Mouse (Mus musculus): Measurements from ENCODE around the gene Xpo4. TPM values are rescaled to one million over a fixed set of nuclear protein-coding genes. Genes with fewer than 3 reads are reported as not detected.

The Xpo4 gene
- polyA plus RNA-seq (2014; fragmentation: Nextera tagmentation; extraction: Ambion mirVana) = 18.6 and 19.0 TPM in 2 replicates

- peak; percentile 93 for ATAC-seq (ENCODE audit: insufficient number of reproducible peaks, insufficient read depth, low FRiP score, low read depth)
- no peaks in the 10 kb centered on the region for H3K36me3 ChIP-seq (ENCODE audit: control insufficient read depth, insufficient read depth, low read length)
- peak within 1 kb of the TSS; percentile 75 to 96 for H3K4me3 ChIP-seq (ENCODE audit: control insufficient read depth in 1 of 2, insufficient read depth in 1 of 2, low read depth in 1 of 2, low read length in 2 of 2)
- peak within 1 kb of the TSS; percentile 96 for H3K9ac ChIP-seq (ENCODE audit: low read length)
- no peaks in the 10 kb centered on the region for H3K9me3 ChIP-seq (ENCODE audit: control insufficient read depth, low read length)
- no peaks in the 10 kb centered on the region for H3K27me3 ChIP-seq (ENCODE audit: control insufficient read depth, insufficient read depth, low read length)
- under 1% methylated on average over 79 of the region's 80 CpGs for whole genome bisulfite sequencing
- H3K4me2 ChIP-seq (ENCODE audit: low read length) = peak within 1 kb of the TSS; percentile 92
- peaks cover 0 to 12% of the 10 kb centered on the region in 2 experiments; a peak in 2 of 4 replicates for H3K4me1 ChIP-seq (ENCODE audit: control insufficient read depth in 2 of 2, insufficient read depth in 2 of 2, low read length in 2 of 2)
- peak within 1 kb of the TSS; percentile 88 to 90 for H3K27ac ChIP-seq (replicated peaks in 1 of 2; ENCODE audit: control insufficient read depth in 1 of 2, insufficient read depth in 1 of 2, low read depth in 2 of 2, low read length in 2 of 2)
Observed at GRCm38 (mm10) chr14:57664822-57665627, at the start of gene Xpo4. TSS of gene Xpo4 (minus strand) at chr14:57665430.

DNA sequence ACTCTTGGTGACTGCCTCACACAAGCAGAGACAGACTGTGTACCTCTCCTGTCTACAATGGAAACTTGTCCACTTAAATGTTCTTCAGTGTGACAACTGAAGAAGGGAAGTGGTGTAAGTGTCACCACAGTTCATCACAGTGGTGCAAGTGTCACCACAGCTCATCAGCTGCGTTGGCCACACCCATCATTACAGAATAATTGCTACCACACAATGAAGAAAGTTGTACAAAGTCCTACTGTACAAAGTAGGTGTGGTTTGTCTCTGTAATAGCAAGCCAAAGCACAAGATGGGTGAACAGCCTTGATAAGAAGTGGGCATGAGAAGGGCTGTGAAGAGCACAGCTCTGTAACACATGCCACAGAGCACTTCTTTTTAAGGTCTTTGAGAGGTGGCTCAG lies 47.7 kb upstream of the Xpo4 start:
- Histone ChIP-seq H3K4me3 (ENCODE audit: control insufficient read depth in 1 of 2, insufficient read depth in 1 of 2, low read depth in 1 of 2, low read length in 2 of 2) (no peak overlapping the region), H3K27ac (replicated peaks in 1 of 2; ENCODE audit: control insufficient read depth in 1 of 2, insufficient read depth in 1 of 2, low read depth in 2 of 2, low read length in 2 of 2) (no peak overlapping the region), H3K27me3 (ENCODE audit: control insufficient read depth, insufficient read depth, low read length) (no peaks in the 10 kb centered on the region), H3K9ac (ENCODE audit: low read length) (no peak overlapping the region), H3K4me1 (ENCODE audit: control insufficient read depth in 2 of 2, insufficient read depth in 2 of 2, low read length in 2 of 2) (peaks cover 10 to 25% of the 10 kb centered on the region in 2 experiments), H3K9me3 (ENCODE audit: control insufficient read depth, low read length) (no peaks in the 10 kb centered on the region), H3K36me3 (ENCODE audit: control insufficient read depth, insufficient read depth, low read length) (peaks cover 13% of the 10 kb centered on the region), H3K4me2 (ENCODE audit: low read length) (no peak overlapping the region)
- 82% methylated on average over 1 of the region's 1 CpGs for WGBS
- ATAC-seq (ENCODE audit: insufficient number of reproducible peaks, insufficient read depth, low FRiP score, low read depth) = no peak

DNA sequence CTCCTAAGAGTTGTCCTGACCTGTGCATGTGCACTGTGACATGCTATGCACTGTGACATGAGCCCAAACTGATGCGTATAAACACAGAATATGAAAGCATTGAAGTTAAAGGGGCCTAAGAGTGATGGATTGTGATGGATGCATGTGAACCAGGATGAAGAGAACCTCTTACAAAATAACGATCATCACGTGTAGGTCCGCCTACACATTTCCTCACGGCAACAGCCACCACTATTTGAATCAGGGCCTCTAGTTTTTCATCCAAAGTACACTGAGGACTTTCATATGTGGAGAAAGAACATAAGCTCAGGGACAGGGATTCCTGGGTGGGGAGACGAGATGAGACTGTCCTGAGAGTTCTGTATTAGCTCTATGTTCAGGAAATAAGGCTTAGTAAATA lies 45.8 kb upstream of the Xpo4 start:
- no peak overlapping the region for H3K27ac ChIP-seq (replicated peaks in 1 of 2; ENCODE audit: control insufficient read depth in 1 of 2, insufficient read depth in 1 of 2, low read depth in 2 of 2, low read length in 2 of 2)
- no peak overlapping the region for H3K4me2 ChIP-seq (ENCODE audit: low read length)
- no peak overlapping the region for H3K4me3 ChIP-seq (ENCODE audit: control insufficient read depth in 1 of 2, insufficient read depth in 1 of 2, low read depth in 1 of 2, low read length in 2 of 2)
- H3K9me3 ChIP-seq (ENCODE audit: control insufficient read depth, low read length) = no peaks in the 10 kb centered on the region
- no peak overlapping the region for H3K9ac ChIP-seq (ENCODE audit: low read length)
- peaks cover 13 to 25% of the 10 kb centered on the region in 2 experiments for H3K4me1 ChIP-seq (ENCODE audit: control insufficient read depth in 2 of 2, insufficient read depth in 2 of 2, low read length in 2 of 2)
- WGBS = 87% methylated on average over 6 of the region's 6 CpGs
- no peak for ATAC-seq (ENCODE audit: insufficient number of reproducible peaks, insufficient read depth, low FRiP score, low read depth)
- peaks cover 11% of the 10 kb centered on the region for H3K36me3 ChIP-seq (ENCODE audit: control insufficient read depth, insufficient read depth, low read length)
- H3K27me3 ChIP-seq (ENCODE audit: control insufficient read depth, insufficient read depth, low read length) = no peaks in the 10 kb centered on the region

DNA sequence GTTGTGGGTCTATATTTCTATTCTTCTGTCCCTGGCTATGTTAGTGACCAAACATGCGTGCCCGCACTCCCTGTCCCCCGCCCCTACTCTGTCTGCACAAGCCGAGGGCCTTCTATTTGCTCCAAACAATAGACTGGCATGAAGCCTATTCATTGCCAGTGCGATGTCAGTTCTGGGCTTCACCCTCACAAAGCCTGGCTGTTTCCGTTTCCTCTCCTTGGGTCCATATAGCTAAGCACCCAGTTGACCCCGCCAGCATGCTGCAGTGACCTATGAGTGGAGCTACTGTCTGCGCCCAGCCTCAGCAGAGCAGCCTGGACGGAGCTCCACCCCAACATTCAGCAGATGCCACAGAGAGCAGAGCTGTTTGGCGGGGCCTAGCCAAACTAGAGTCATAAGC lies 43.9 kb upstream of the Xpo4 start:
- Histone ChIP-seq H3K36me3 (ENCODE audit: control insufficient read depth, insufficient read depth, low read length) (peaks cover 23% of the 10 kb centered on the region), H3K4me2 (ENCODE audit: low read length) (peak overlapping the region; percentile 46), H3K9me3 (ENCODE audit: control insufficient read depth, low read length) (no peaks in the 10 kb centered on the region), H3K27me3 (ENCODE audit: control insufficient read depth, insufficient read depth, low read length) (no peaks in the 10 kb centered on the region), H3K4me1 (ENCODE audit: control insufficient read depth in 2 of 2, insufficient read depth in 2 of 2, low read length in 2 of 2) (peaks cover 13 to 25% of the 10 kb centered on the region in 2 experiments), H3K4me3 (ENCODE audit: control insufficient read depth in 1 of 2, insufficient read depth in 1 of 2, low read depth in 1 of 2, low read length in 2 of 2) (no peak overlapping the region), H3K27ac (replicated peaks in 1 of 2; ENCODE audit: control insufficient read depth in 1 of 2, insufficient read depth in 1 of 2, low read depth in 2 of 2, low read length in 2 of 2) (peak overlapping the region; percentile 33 to 57; a peak in 3 of 4 replicates), H3K9ac (ENCODE audit: low read length) (peak overlapping the region; percentile 2; the same call in 1 of the 2 replicates)
- ATAC-seq (ENCODE audit: insufficient number of reproducible peaks, insufficient read depth, low FRiP score, low read depth) = no peak
- 42% methylated on average over 10 of the region's 10 CpGs for WGBS

GRCm38 (mm10) chr14:57708580-57708979 lies 43.4 kb upstream of the Xpo4 start:
- Histone ChIP-seq H3K27ac (replicated peaks in 1 of 2; ENCODE audit: control insufficient read depth in 1 of 2, insufficient read depth in 1 of 2, low read depth in 2 of 2, low read length in 2 of 2) (peak overlapping the region; percentile 11 to 57; a peak in 2 of 4 replicates), H3K9ac (ENCODE audit: low read length) (no peak overlapping the region)
- ATAC-seq (ENCODE audit: insufficient number of reproducible peaks, insufficient read depth, low FRiP score, low read depth) = no peak

GRCm38 (mm10) chr14:57707100-57707893 lies 42.1 kb upstream of the Xpo4 start:
- no peak overlapping the region for H3K4me2 ChIP-seq (ENCODE audit: low read length)
- ATAC-seq (ENCODE audit: insufficient number of reproducible peaks, insufficient read depth, low FRiP score, low read depth) = no peak
- no peaks in the 10 kb centered on the region for H3K27me3 ChIP-seq (ENCODE audit: control insufficient read depth, insufficient read depth, low read length)
- 63% methylated on average over 18 of the region's 18 CpGs for WGBS
- peaks cover 40% of the 10 kb centered on the region for H3K36me3 ChIP-seq (ENCODE audit: control insufficient read depth, insufficient read depth, low read length)
- H3K4me1 ChIP-seq (ENCODE audit: control insufficient read depth in 2 of 2, insufficient read depth in 2 of 2, low read length in 2 of 2) = peaks cover 13 to 25% of the 10 kb centered on the region in 2 experiments
- H3K9ac ChIP-seq (ENCODE audit: low read length) = peak overlapping the region; percentile 38; the same call in 1 of the 2 replicates
- no peaks in the 10 kb centered on the region for H3K9me3 ChIP-seq (ENCODE audit: control insufficient read depth, low read length)
- H3K4me3 ChIP-seq (ENCODE audit: control insufficient read depth in 1 of 2, insufficient read depth in 1 of 2, low read depth in 1 of 2, low read length in 2 of 2) = no peak overlapping the region
- peak overlapping the region; percentile 57 for H3K27ac ChIP-seq (replicated peaks in 1 of 2; ENCODE audit: control insufficient read depth in 1 of 2, insufficient read depth in 1 of 2, low read depth in 2 of 2, low read length in 2 of 2)

More at GRCm38 (mm10) chr14:57708580-57708979, 43.4 kb upstream of the Xpo4 start:
- Histone ChIP-seq H3K36me3 (ENCODE audit: control insufficient read depth, insufficient read depth, low read length) (peaks cover 27% of the 10 kb centered on the region), H3K9me3 (ENCODE audit: control insufficient read depth, low read length) (no peaks in the 10 kb centered on the region), H3K27me3 (ENCODE audit: control insufficient read depth, insufficient read depth, low read length) (no peaks in the 10 kb centered on the region), H3K4me1 (ENCODE audit: control insufficient read depth in 2 of 2, insufficient read depth in 2 of 2, low read length in 2 of 2) (peaks cover 13 to 25% of the 10 kb centered on the region in 2 experiments), H3K4me2 (ENCODE audit: low read length) (peak overlapping the region; percentile 46), H3K4me3 (ENCODE audit: control insufficient read depth in 1 of 2, insufficient read depth in 1 of 2, low read depth in 1 of 2, low read length in 2 of 2) (no peak overlapping the region)
- WGBS = 49% methylated on average over 7 of the region's 7 CpGs

- WGBS = 88% methylated on average over 4 of the region's 4 CpGs
- H3K27ac ChIP-seq (replicated peaks in 1 of 2; ENCODE audit: control insufficient read depth in 1 of 2, insufficient read depth in 1 of 2, low read depth in 2 of 2, low read length in 2 of 2) = 0 out of 4 replicates have a peak overlapping the region, but pooled peaks of 1 of the 2 experiments have one; percentile 57
- no peaks in the 10 kb centered on the region for H3K27me3 ChIP-seq (ENCODE audit: control insufficient read depth, insufficient read depth, low read length)
- no peaks in the 10 kb centered on the region for H3K9me3 ChIP-seq (ENCODE audit: control insufficient read depth, low read length)
- peaks cover 13 to 25% of the 10 kb centered on the region in 2 experiments for H3K4me1 ChIP-seq (ENCODE audit: control insufficient read depth in 2 of 2, insufficient read depth in 2 of 2, low read length in 2 of 2)
- H3K36me3 ChIP-seq (ENCODE audit: control insufficient read depth, insufficient read depth, low read length) = peaks cover 46% of the 10 kb centered on the region
- H3K4me2 ChIP-seq (ENCODE audit: low read length) = no peak overlapping the region
- H3K9ac ChIP-seq (ENCODE audit: low read length) = no peak overlapping the region
- no peak overlapping the region for H3K4me3 ChIP-seq (ENCODE audit: control insufficient read depth in 1 of 2, insufficient read depth in 1 of 2, low read depth in 1 of 2, low read length in 2 of 2)
- no peak for ATAC-seq (ENCODE audit: insufficient number of reproducible peaks, insufficient read depth, low FRiP score, low read depth)
Observed at GRCm38 (mm10) chr14:57706760-57707099, 41.5 kb upstream of the Xpo4 start.

All from heart, embryonic 14.5 days (tissue).